Mouse (Mus musculus) Patski (cell line): ENCODE data around the gene Flot1. TPM values are rescaled to one million over a fixed set of nuclear protein-coding genes. Genes with fewer than 3 reads are reported as not detected.

Experiments
- ATAC-seq: fragments of 100-300 bp; one replicate; pipeline ENCODE4 v1.8.0; 2021
- CTCF ChIA-PET: fragments of 350-600 bp; sonication (Branson Sonifier 250); formaldehyde crosslinking; loops from one replicate; lab custom pipeline; 2022; ENCODE audit warnings: inconsistent platforms; lab: Charles Lee
- POLR2A ChIA-PET: fragments of 350-600 bp; sonication (Branson Sonifier 250); formaldehyde crosslinking; loops from one replicate; lab custom pipeline; 2022; ENCODE audit warnings: antibody characterized with exemption, inconsistent platforms; lab: Charles Lee
- DNase-seq: peaks from one replicate; pipeline ENCODE4 v3.0.0-alpha.2; 2011; ENCODE audit warnings: low read depth, low spot score
- H3K27me3 ChIP-seq: fragments of 371-371 bp; one replicate; pipeline ENCODE4 v1.5.1; 2021
- CTCF ChIP-seq: fragments of 100-300 bp; IDR thresholded peaks from one replicate; pipeline ENCODE4 v1.5.1; 2021
- in situ Hi-C: fragments of 300-500 bp; cut with MboI; formaldehyde crosslinking; loops from 3 replicates; pipeline ENCODE4 v1.11.1; 2018; ENCODE audit warnings: low pct_unique_long_range_greater_than_20kb, mixed read lengths
- polyA plus RNA-seq: library from polyadenylated mRNA; unstranded; gene quantifications from one replicate; pipeline ENCODE4 v1.2.3, GENCODE M21; 2021

Flot1 gene
- polyA plus RNA-seq, 1 experiment from 2014 or later: 308 TPM

GRCm38 (mm10) chr17:35869346-35870067 lies 46.5 kb downstream of the Flot1 start:
- H3K27me3 ChIP-seq: no peaks in the 10 kb centered on the region
- DNase-seq: no peak
- in situ Hi-C loops: loop anchor here (5.0 to 10.0 kb wide), 2 partner anchors 32 to 285 kb away; partner anchors contain the start of gene Tubb5
- no peak for TF ChIP-seq CTCF
- ATAC-seq: no peak
- POLR2A ChIA-PET: interaction anchor here (0.7 to 1.8 kb wide), 6 partner anchors 9 to 318 kb away, joined by 3 to 10 read pairs (median 4); partner anchors contain the start of genes Cdsn, Flot1 and Nrm
- CTCF ChIA-PET: interaction anchor here (1.2 to 2.1 kb wide), 5 partner anchors 10 to 34 kb away, joined by 4 to 7 read pairs (median 4); partner anchors contain the start of gene Dhx16

DNA sequence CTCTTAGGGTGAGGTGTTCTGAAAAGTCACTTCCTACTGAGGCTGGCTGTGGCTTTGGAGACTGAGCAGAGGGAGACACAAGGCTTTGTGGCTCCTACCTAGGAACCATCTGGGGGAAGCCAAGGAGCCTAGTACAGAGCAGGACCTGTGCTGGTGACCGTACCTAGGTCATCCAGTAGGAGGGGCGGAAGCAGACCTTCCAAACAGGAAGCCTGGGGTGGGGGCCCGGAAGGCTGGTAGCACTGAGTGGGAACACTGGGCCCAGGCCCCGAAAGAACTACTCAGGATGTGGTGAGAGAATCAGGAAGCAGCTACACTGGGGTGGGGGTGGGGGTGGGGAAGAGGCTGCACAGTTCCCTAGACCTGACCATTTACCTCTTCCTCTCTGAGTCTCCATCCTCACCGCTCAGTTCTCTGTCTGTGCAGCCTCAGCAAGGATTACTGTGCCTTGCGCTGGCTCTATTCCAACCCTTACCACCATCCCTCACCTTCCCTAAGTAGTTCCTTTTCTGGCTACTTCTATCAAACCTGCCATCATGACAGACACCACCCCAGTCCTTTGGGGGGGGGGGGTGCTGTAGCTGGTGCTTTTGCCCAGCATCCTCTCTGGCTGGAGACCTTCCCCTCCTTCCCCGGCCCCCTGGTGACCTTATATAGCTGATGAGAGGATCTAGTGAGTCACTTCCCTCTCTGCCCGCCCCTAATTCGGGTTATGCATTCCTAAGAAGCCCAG lies 47.3 kb downstream of the Flot1 start:
- no peaks in the 10 kb centered on the region for H3K27me3 ChIP-seq
- ChIA-PET POLR2A (interaction anchor here (0.7 to 1.8 kb wide), 10 partner anchors 10 to 318 kb away, joined by 3 to 10 read pairs (median 4); partner anchors contain the start of genes Cdsn, Flot1, Nrm and Tubb5), CTCF (interaction anchor here (1.0 to 2.1 kb wide), 9 partner anchors 9 to 230 kb away, joined by 3 to 7 read pairs (median 4); partner anchors contain the start of gene Dhx16)
- in situ Hi-C loops: loop anchor here (5.0 to 10.0 kb wide), 2 partner anchors 33 to 286 kb away; partner anchors contain the start of gene Tubb5
- ATAC-seq (peak; percentile 52), DNase-seq (no peak)
- TF ChIP-seq CTCF: no peak

GRCm38 (mm10) chr17:35870884-35871696 lies 48.1 kb downstream of the Flot1 start:
- ATAC-seq: no peak
- ChIA-PET POLR2A (interaction anchor here (0.6 to 1.8 kb wide), 9 partner anchors 10 to 56 kb away, joined by 3 to 10 read pairs (median 4); partner anchors contain the start of genes Flot1, Nrm and Tubb5), CTCF (interaction anchor here (1.0 to 2.1 kb wide), 8 partner anchors 8 to 231 kb away, joined by 3 to 7 read pairs (median 4); partner anchors contain the start of gene Dhx16)
- no peak for DNase-seq
- no peak for TF ChIP-seq CTCF
- no peaks in the 10 kb centered on the region for H3K27me3 ChIP-seq
- in situ Hi-C loops: loop anchor here (5.0 to 10.0 kb wide), 2 partner anchors 34 to 286 kb away; partner anchors contain the start of gene Tubb5

DNA sequence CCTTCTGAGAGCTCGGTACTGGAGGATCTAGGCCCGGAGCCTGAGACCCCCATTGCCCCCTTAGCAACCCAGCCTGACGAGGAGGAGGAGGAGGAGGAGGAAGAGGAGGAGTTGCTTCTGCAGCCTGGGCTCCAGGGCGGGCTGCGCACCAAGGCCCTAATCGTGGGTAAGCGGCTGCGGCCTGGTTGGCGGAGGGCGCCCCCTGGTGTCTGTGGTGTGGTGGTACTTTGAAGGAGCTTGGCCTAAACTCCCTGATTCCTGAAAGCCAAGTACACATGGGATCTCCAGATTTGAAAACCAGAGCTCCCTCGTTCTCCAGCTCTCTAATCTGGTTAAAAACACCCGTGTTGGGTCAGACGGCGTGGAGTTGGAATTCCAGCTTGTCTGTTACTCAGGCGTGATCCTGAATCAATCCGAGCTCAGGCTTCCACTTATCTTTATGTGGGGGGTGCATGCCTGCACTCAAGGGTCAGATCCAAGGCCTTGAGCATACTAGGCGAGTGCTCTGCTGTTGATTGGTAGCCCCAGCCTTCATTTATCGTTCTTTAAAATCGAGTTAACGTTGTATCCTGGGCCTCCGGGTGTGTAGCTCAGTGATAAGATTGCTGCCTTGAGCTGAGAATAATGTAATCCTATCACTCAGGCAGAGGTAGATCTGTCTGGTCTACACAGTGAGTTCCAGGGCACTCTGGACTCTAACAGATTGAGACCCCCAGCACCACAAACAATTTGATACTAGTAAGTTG lies 50.9 kb downstream of the Flot1 start:
- H3K27me3 ChIP-seq: no peaks in the 10 kb centered on the region
- no peak for TF ChIP-seq CTCF
- DNase-seq (no peak), ATAC-seq (no peak)
- in situ Hi-C loops: loop anchor here (5.0 to 10.0 kb wide), 2 partner anchors 37 to 289 kb away; partner anchors contain the start of gene Tubb5
- ChIA-PET POLR2A (interaction anchor here (0.9 to 2.8 kb wide), 4 partner anchors 32 to 134 kb away, joined by 3 to 19 read pairs (median 6); no protein-coding TSS in a partner anchor), CTCF (interaction anchor here (0.7 to 3.6 kb wide), 17 partner anchors 10 to 136 kb away, joined by 3 to 39 read pairs (median 6); partner anchors contain the start of genes 2310061I04Rik, Mdc1, Mrps18b and Nrm)

DNA sequence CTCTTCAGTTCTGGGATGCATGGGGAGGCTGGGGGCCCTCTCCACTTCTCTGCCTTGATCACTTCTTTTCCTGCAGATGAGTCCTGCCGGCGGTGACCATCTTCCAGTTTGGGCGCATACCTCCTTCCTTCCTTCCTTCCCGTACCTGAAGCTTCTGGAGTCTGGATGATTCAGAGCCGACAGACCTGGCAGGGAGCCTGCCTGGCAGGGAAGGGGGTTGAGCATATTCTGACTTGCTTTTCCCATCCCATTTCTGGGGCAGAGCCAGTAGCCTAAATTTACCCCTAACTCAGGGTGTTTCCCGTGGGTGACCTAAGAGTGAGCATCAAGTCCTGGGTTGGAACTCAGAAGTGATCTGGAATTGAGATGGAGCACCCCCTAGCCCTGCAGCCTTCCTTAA lies 51.7 kb downstream of the Flot1 start:
- DNase-seq: no peak
- H3K27me3 ChIP-seq: no peaks in the 10 kb centered on the region
- no peak for ATAC-seq
- CTCF ChIA-PET: interaction anchor here (0.9 to 3.6 kb wide), 9 partner anchors 13 to 136 kb away, joined by 3 to 39 read pairs (median 9); partner anchors contain the start of genes 2310061I04Rik, Mdc1, Nrm and Tubb5
- no peak for TF ChIP-seq CTCF
- POLR2A ChIA-PET: interaction anchor here (2.0 to 2.8 kb wide), 2 partner anchors 39 to 42 kb away, joined by 7 to 19 read pairs; no protein-coding TSS in a partner anchor
- in situ Hi-C loops: loop anchor here (5.0 to 10.0 kb wide), 2 partner anchors 37 to 290 kb away; partner anchors contain the start of gene Tubb5

DNA sequence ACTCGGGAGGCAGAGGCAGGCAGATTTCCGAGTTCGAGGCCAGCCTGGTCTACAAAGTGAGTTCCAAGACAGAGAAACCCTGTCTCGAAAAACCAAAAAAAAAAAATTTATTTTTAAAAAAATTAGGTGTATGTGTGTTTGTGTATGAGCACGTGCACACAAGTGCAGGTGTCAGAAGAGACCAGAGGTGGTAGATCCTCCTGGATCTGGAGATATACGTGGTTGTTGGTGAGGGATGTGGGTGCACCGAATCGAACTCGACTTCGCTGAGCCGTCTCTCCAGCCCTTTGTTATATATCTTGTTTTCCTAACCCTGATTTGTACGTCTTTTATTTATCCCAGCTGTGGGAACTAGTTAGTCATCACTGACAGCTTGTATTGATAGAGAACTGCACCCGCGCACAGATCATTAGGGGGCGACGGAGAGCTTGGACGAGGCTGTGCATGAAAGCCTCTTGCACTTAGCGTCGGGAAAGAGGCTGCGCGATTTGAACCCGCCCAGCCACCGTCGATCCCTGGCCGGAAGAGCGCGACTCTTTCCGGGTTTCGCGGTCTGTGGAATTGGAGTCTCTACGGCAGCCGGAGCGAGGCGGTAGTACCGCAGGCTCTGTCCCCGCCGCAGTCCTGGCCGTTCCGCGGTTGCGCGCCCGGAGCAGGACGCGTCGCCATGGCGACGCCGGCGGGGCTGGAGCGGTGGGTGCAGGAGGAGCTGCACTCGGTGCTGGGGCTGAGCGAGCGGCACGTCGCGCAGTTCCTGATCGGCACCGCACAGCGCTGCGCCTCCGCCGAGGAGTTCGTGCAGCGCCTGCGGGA lies 56.4 kb downstream of the Flot1 start, which contains the start of gene Dhx16:
Gene Dhx16 (plus strand): TSS at position 575 of the 813 bp plus-strand sequence.
- POLR2A ChIA-PET: interaction anchor here (1.0 to 1.9 kb wide), 4 partner anchors 11 to 21 kb away, joined by 3 to 5 read pairs (median 4); partner anchors contain the start of gene 2310061I04Rik
- ATAC-seq: peak; percentile 92
- TF ChIP-seq CTCF: no peak
- H3K27me3 ChIP-seq: no peaks in the 10 kb centered on the region
- in situ Hi-C loops: loop anchor here (10.0 kb wide), 1 partner anchor 295 kb away; no protein-coding TSS in a partner anchor
- CTCF ChIA-PET: interaction anchor here (0.6 to 3.9 kb wide), 15 partner anchors 9 to 1139 kb away, joined by 3 to 23 read pairs (median 4); no protein-coding TSS in a partner anchor
- DNase-seq: no peak

Other genes starting within 250 kb of the Flot1 start
- gene Sfta2, start 221.7 kb upstream of the Flot1 start, polyA plus RNA-seq: not detected
- gene Gm9573, start 196.6 kb upstream of the Flot1 start, polyA plus RNA-seq: not detected
- gene Mucl3, start 179.5 kb upstream of the Flot1 start, polyA plus RNA-seq: not detected
- 34.4 TPM for gene Vars2, start 155.6 kb upstream of the Flot1 start, polyA plus RNA-seq
- gene Gtf2h4, start 149.5 kb upstream of the Flot1 start, polyA plus RNA-seq: 30.5 TPM
- gene Ddr1, start 118.6 kb upstream of the Flot1 start, polyA plus RNA-seq: 230 TPM
- 149 TPM for gene Ier3, start 1.5 kb upstream of the Flot1 start, polyA plus RNA-seq
- 608 TPM for gene Tubb5, start 15.1 kb downstream of the Flot1 start, polyA plus RNA-seq
- 23.9 TPM for gene Mdc1, start 18.3 kb downstream of the Flot1 start, polyA plus RNA-seq
- gene Nrm, start 38.1 kb downstream of the Flot1 start, polyA plus RNA-seq: 13.5 TPM
- gene Ppp1r18, start 42.4 kb downstream of the Flot1 start, polyA plus RNA-seq: 74.3 TPM
- 68.9 TPM for gene Dhx16, start 56.6 kb downstream of the Flot1 start, polyA plus RNA-seq
- 61.5 TPM for gene 2310061I04Rik, start 74.2 kb downstream of the Flot1 start, polyA plus RNA-seq
- 42.6 TPM for gene Atat1, start 86.8 kb downstream of the Flot1 start, polyA plus RNA-seq
- 83.0 TPM for gene Mrps18b, start 93.2 kb downstream of the Flot1 start, polyA plus RNA-seq
- gene Ppp1r10, start 93.2 kb downstream of the Flot1 start, polyA plus RNA-seq: 41.2 TPM
- gene Abcf1, start 146.5 kb downstream of the Flot1 start, polyA plus RNA-seq: 110 TPM
- 74.4 TPM for gene Gnl1, start 156.6 kb downstream of the Flot1 start, polyA plus RNA-seq
- gene Prr3, start 157.0 kb downstream of the Flot1 start, polyA plus RNA-seq: 39.1 TPM
- 0.31 TPM for gene H2-T24, start 197.3 kb downstream of the Flot1 start, polyA plus RNA-seq
- gene H2-T23, start 209.6 kb downstream of the Flot1 start, polyA plus RNA-seq: 28.3 TPM
- gene H2-T22, start 219.5 kb downstream of the Flot1 start, polyA plus RNA-seq: 24.8 TPM
- gene Gm6034, start 219.7 kb downstream of the Flot1 start, polyA plus RNA-seq: not detected
- 9.1 TPM for gene Gm11127, start 235.1 kb downstream of the Flot1 start, polyA plus RNA-seq